Mouse (Mus musculus): ENCODE results near the gene Jhy. TPM values are rescaled to one million over a fixed set of nuclear protein-coding genes. Genes with fewer than 3 reads are reported as not detected.

The Jhy gene
- polyA plus RNA-seq, 1 experiment from 2014 or later: 0.99 TPM

Other genes with a start within 250 kb of the Jhy start
- 3,062 and 3,353 TPM in 2 replicates for gene Hspa8, start 163.1 kb downstream of the Jhy start, polyA plus RNA-seq (2014; fragmentation: Nextera tagmentation; extraction: Ambion mirVana)
- 1.2 and 1.3 TPM in 2 replicates for gene Bsx, start 90.0 kb downstream of the Jhy start, polyA plus RNA-seq (2014; fragmentation: Nextera tagmentation; extraction: Ambion mirVana)
- gene Crtam, start 40.5 kb upstream of the Jhy start, polyA plus RNA-seq (2014; fragmentation: Nextera tagmentation; extraction: Ambion mirVana): 0.08 TPM in 1 of 2 replicates, not detected in the other
- 13.8 and 18.1 TPM in 2 replicates for gene Ubash3b, start 197.6 kb upstream of the Jhy start, polyA plus RNA-seq (2014; fragmentation: Nextera tagmentation; extraction: Ambion mirVana)

Data from forebrain, embryonic 14.5 days (tissue).